Mouse (Mus musculus) spleen, adult 12 weeks (tissue): Measurements from ENCODE around the gene Plekha7.
"Not testable (repeated sequence)": the region's sequence is repeated elsewhere in the genome, so short reads cannot be mapped to it uniquely, and the experiment has no call there.

ENCODE experiments used
- DNase-seq: peaks from one replicate; pipeline ENCODE4 v3.0.0; 2022; ENCODE audit warnings: low spot score

The Plekha7 gene

GRCm38 (mm10) chr7:116127052-116127451 is 181.1 kb downstream of the Plekha7 start:
- no peak for DNase-seq

DNA sequence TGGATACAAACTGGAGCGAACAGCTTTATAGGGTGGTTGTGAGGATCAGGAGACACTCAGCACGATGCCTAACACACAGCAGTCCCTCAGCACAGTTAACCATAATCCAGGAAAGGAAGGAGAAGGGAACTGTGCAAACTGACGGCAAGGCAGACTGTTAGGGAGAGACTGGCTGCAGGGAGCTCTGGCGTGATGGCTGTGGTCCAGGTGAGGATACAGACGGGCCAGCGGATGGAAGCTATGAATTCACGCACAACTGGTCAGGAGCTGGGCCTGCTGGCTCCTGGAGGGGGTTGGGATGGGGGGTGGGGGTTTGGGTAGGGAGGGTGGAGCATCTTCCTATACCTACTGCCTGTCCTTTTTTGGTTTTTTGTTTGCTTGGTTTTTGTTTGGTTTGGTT is 182.5 kb downstream of the Plekha7 start:
- DNase-seq = no peak

DNA sequence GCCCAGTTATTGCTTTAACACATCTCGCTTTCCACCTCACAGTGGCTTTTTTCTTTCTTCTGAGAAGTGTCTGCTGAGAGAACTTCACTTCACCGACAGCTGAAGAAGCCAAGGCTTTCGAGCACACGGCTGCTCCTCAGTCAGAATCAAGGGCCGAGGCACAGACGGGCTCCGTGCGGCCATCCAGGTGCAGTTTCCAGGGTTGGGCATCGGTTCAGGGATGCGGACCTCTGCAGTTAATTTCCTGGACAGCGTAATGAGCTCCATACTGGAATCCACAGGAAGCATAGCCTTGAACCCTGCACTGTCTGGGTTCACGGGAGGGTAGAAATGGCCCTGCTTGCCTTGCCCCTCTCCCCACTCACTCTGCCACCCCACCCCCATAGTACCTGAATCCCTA is 184.1 kb downstream of the Plekha7 start:
- DNase-seq = no peak

- DNase-seq = no peak
These were observed 184.6 kb downstream of the Plekha7 start for GRCm38 (mm10) chr7:116123597-116123985.

- DNase-seq = no peak
These were observed 185.1 kb downstream of the Plekha7 start for GRCm38 (mm10) chr7:116122981-116123596.

DNA sequence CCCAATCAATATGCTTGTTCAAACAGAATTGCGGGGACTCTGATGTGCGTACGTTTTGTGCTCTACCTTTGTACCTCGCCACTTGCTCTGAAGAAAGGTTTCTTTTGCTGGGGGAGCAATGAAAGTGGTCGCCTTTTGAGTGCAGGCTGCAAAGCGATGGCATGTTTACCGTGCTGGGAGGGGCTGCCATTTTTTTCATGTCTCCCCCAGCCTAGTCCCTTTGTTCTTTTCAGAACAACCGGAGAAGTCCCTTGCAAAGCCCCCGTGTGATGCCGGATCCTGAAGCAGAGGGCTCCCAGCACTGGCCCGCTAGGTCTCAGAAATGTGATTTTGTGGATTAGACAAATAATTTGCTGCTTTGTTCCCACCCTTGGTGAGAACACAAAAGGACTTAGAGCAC is 187.0 kb downstream of the Plekha7 start:
- no peak for DNase-seq

DNA sequence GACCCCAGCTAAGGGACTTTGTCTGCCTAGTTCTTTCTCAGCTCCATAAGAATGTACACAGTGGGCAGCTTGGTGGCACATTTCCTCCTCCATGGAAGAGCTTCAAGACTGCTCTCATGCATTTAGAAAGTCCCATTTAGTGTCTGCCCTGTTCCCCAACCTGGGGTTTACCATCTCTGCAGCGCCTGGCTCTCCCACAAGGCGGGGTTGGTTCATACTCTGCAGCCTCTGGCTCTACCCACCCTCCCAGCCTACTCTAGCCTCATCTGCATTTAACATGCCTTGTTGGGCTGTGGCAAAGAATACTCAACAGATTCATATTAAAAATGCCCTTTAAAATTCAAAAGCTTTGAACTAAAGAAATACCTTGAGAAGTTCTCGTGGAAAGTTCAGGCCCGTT is 187.4 kb downstream of the Plekha7 start:
- no peak for DNase-seq

DNA sequence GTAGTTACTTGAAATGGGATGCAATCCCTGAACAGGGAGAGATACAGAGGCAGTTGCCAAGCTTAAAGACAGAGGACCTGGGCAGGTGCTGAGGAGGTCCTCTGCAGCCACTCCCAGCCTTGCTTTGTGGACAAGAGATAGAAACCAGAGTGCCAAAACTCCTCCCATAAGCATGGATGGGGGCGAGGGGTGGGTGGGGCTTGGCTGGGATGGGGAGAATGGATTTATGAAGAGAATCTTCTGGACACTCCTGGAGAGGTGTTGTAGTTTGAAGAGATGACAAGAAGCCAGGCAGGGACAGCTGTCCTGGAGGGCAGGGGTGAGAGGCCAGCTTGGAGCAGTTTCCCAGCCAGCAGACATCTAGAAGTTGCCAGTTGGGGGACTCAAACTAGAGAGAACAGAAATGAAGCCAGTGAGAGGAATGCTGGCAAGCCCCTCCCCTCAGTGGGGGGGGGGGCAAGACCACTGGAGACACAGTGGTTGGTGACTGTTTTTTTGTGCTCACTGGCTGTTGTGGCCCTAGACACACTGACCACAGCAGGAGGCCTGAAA is 188.8 kb downstream of the Plekha7 start:
- no peak for DNase-seq

GRCm38 (mm10) chr7:116115991-116116390 is 192.2 kb downstream of the Plekha7 start:
- no peak for DNase-seq

DNA sequence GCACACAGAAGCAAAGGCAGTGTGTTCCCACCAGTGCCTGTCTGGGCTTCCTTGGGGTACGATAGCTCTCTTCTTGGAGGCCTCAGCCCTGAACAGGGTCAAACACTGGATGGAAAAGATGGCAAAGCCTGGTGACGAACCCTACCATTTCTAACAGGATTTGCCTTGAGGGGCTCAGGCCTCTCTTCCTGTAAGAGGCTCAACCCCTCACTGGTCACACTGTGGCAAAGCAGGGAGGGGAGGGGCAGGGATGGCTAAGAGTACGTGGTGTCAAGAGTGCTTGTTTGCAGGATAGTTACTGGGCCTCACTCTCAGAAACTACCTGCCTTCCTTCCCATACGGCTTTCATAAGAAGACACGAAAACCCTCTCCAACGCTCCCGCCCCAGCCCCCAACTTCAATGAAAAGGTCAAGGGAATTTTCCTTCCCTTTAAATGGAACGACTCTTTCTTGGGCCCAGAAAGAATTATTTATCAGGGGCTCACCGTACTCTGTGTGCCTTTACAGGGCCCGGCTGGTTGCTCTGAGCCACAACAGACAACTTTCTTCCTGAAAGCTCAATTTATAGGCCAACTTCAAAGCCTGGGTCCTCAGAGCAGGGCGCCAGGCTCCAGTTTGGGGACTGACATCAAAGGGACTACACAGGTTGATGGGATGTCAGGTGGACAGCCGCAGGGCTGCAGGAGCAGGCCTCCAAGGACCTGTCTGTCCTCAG is 192.8 kb downstream of the Plekha7 start:
- no peak for DNase-seq

- DNase-seq = no peak
These were observed 196.6 kb downstream of the Plekha7 start for GRCm38 (mm10) chr7:116111546-116111945.

GRCm38 (mm10) chr7:116110661-116111060 is 197.5 kb downstream of the Plekha7 start:
- no peak for DNase-seq

- no peak for DNase-seq
These were observed 205.1 kb downstream of the Plekha7 start for GRCm38 (mm10) chr7:116103091-116103490.

GRCm38 (mm10) chr7:116099952-116100528 is 208.1 kb downstream of the Plekha7 start:
- DNase-seq = no peak

- DNase-seq = no peak
These were observed 214.7 kb downstream of the Plekha7 start for GRCm38 (mm10) chr7:116093466-116093850.

GRCm38 (mm10) chr7:116092710-116093465 is 215.3 kb downstream of the Plekha7 start:
- DNase-seq = peak; percentile 88

GRCm38 (mm10) chr7:116084366-116084765 is 223.8 kb downstream of the Plekha7 start, which contains the start of gene Gm4353:
Gm4353 (minus strand) TSS chr7:116084635.
- DNase-seq = not testable (repeated sequence)
